Mouse (Mus musculus): ENCODE results near the gene Trim7. TPM values are rescaled to one million over a fixed set of nuclear protein-coding genes. Genes with fewer than 3 reads are reported as not detected.
"Not testable (repeated sequence)": the region's sequence is repeated elsewhere in the genome, so short reads cannot be mapped to it uniquely, and the experiment has no call there.

The Trim7 gene
- polyA plus RNA-seq, 1 experiment from 2014 or later: 1.1 TPM

GRCm38 (mm10) chr11:48900654-48901566 is 75.0 kb downstream of the Trim7 start:
- not testable (repeated sequence) for H3K27ac ChIP-seq; H3K9me3 ChIP-seq; H3K27me3 ChIP-seq (replicated peaks); H3K4me3 ChIP-seq (replicated peaks); H3K9ac ChIP-seq; H3K4me1 ChIP-seq (replicated peaks); H3K4me2 ChIP-seq (replicated peaks); ATAC-seq; H3K36me3 ChIP-seq
- WGBS: 76% methylated on average over 6 of the region's 6 CpGs

GRCm38 (mm10) chr11:48901567-48901930 is 75.6 kb downstream of the Trim7 start:
- H3K27me3 ChIP-seq (replicated peaks); H3K36me3 ChIP-seq; H3K27ac ChIP-seq; H3K4me3 ChIP-seq (replicated peaks); H3K4me1 ChIP-seq (replicated peaks); ATAC-seq; H3K9ac ChIP-seq; H3K4me2 ChIP-seq (replicated peaks); H3K9me3 ChIP-seq: not testable (repeated sequence)
- WGBS: 96% methylated on average over 1 of the region's 1 CpGs

Other genes starting within 250 kb of the Trim7 start
- gene Rack1, start 25.8 kb upstream of the Trim7 start, polyA plus RNA-seq (2015; fragmentation: Nextera tagmentation; extraction: Ambion mirVana): 815 and 831 TPM in 2 replicates
- gene Trim41, start 8.8 kb upstream of the Trim7 start, polyA plus RNA-seq (2015; fragmentation: Nextera tagmentation; extraction: Ambion mirVana): 4.1 and 6.4 TPM in 2 replicates
- 3.7 and 5.4 TPM in 2 replicates for gene Gm12184, start 515 bp downstream of the Trim7 start, polyA plus RNA-seq (2015; fragmentation: Nextera tagmentation; extraction: Ambion mirVana)
- 16.0 and 16.4 TPM in 2 replicates for gene Irgm1, start 45.5 kb downstream of the Trim7 start, polyA plus RNA-seq (2015; fragmentation: Nextera tagmentation; extraction: Ambion mirVana)
- gene Gm5431, start 76.1 kb downstream of the Trim7 start, polyA plus RNA-seq (2015; fragmentation: Nextera tagmentation; extraction: Ambion mirVana): 0.23 and 0.30 TPM in 2 replicates
- gene Psme2b, start 120.0 kb downstream of the Trim7 start, polyA plus RNA-seq (2015; fragmentation: Nextera tagmentation; extraction: Ambion mirVana): 4.5 and 5.0 TPM in 2 replicates
- gene Olfr56, start 152.7 kb downstream of the Trim7 start, polyA plus RNA-seq (2015; fragmentation: Nextera tagmentation; extraction: Ambion mirVana): not detected in 2 replicates
- gene 9930111J21Rik1, start 153.3 kb downstream of the Trim7 start, polyA plus RNA-seq (2015; fragmentation: Nextera tagmentation; extraction: Ambion mirVana): 0.67 and 1.0 TPM in 2 replicates
- gene Gm12185, start 166.1 kb downstream of the Trim7 start, polyA plus RNA-seq (2015; fragmentation: Nextera tagmentation; extraction: Ambion mirVana): not detected in 2 replicates
- 1.8 and 2.2 TPM in 2 replicates for gene Tgtp1, start 168.0 kb downstream of the Trim7 start, polyA plus RNA-seq (2015; fragmentation: Nextera tagmentation; extraction: Ambion mirVana)
- gene 9930111J21Rik2, start 225.1 kb downstream of the Trim7 start, polyA plus RNA-seq (2015; fragmentation: Nextera tagmentation; extraction: Ambion mirVana): 0.76 and 1.1 TPM in 2 replicates
- gene Tgtp2, start 238.1 kb downstream of the Trim7 start, polyA plus RNA-seq (2015; fragmentation: Nextera tagmentation; extraction: Ambion mirVana): 0.56 and 0.88 TPM in 2 replicates

Data from intestine, embryonic 15.5 days (tissue).